Mouse (Mus musculus) thymus, adult 2 months (tissue): ENCODE results near the gene Acat2. TPM values are rescaled to one million over a fixed set of nuclear protein-coding genes. Genes with fewer than 3 reads are reported as not detected.

Source experiments
- DNase-seq: peaks from one replicate; pipeline ENCODE4 v3.0.0; 2021
- H3K27ac ChIP-seq: fragments of 200-500 bp; 2 replicates; pipeline ENCODE4 v1.5.1; 2012; ENCODE audit warnings: low read length, control low read depth; ENCODE audit not compliant: control insufficient read depth, insufficient read depth
- H3K27me3 ChIP-seq: fragments of 200-500 bp; 2 replicates; pipeline ENCODE4 v1.6.1; 2012; ENCODE audit warnings: mild to moderate bottlenecking, low read length, moderate library complexity, mixed read lengths; ENCODE audit not compliant: control insufficient read depth, insufficient read depth
- H3K36me3 ChIP-seq: fragments of 200-500 bp; 2 replicates; pipeline ENCODE4 v1.6.1; 2012; ENCODE audit warnings: mild to moderate bottlenecking, low read length, moderate library complexity; ENCODE audit not compliant: control insufficient read depth, insufficient read depth
- H3K4me1 ChIP-seq: fragments of 200-500 bp; replicated peaks from 2 replicates; pipeline ENCODE4 v1.6.1; 2012; ENCODE audit warnings: low read length; ENCODE audit not compliant: control insufficient read depth, insufficient read depth
- H3K4me3 ChIP-seq: fragments of 200-500 bp; 2 replicates; pipeline ENCODE4 v1.5.1; 2012; ENCODE audit warnings: mild to moderate bottlenecking, low read length, control low read depth, moderate library complexity; ENCODE audit not compliant: control insufficient read depth, insufficient read depth
- CTCF ChIP-seq: fragments of 200-500 bp; IDR thresholded peaks from 2 replicates; pipeline ENCODE4 v1.5.1; 2012; ENCODE audit warnings: mild to moderate bottlenecking, control low read depth, low read length, moderate library complexity, borderline replicate concordance; ENCODE audit not compliant: control insufficient read depth, poor library complexity, insufficient read depth; ENCODE audit errors: extremely low read depth
- POLR2A ChIP-seq: fragments of 200-500 bp; IDR thresholded peaks from 2 replicates; pipeline ENCODE4 v1.6.1; 2012; ENCODE audit warnings: mild to moderate bottlenecking, low read length, control low read depth, moderate library complexity; ENCODE audit not compliant: control insufficient read depth, poor library complexity, insufficient read depth; ENCODE audit errors: extremely low read depth
- WGBS: fragments of 180-500 bp; shearing (Covaris S2); methylation state at CpG from one replicate; pipeline ENCODE4 v1.1.7; 2018; 5-methylcytosine and 5-hydroxymethylcytosine counted together
- polyA plus RNA-seq: library from polyadenylated mRNA; depleted of rRNA; stranded (reverse); fragments of >200 nt; gene quantifications from 2 replicates; pipeline ENCODE4 v1.2.3, GENCODE M21; 2012

The Acat2 gene
- polyA plus RNA-seq, 1 experiment = 13.1 TPM

GRCm38 (mm10) chr17:12999069-12999468, 38.5 kb upstream of the Acat2 start:
- TF ChIP-seq POLR2A = no peak
- TF ChIP-seq CTCF = no peak
- 88% methylated on average over 6 of the region's 6 CpGs for WGBS

GRCm38 (mm10) chr17:12997890-12998289, 37.3 kb upstream of the Acat2 start:
- Histone ChIP-seq H3K36me3 (no peaks in the 10 kb centered on the region), H3K27me3 (no peaks in the 10 kb centered on the region), H3K4me3 (no peak overlapping the region), H3K4me1 (no peaks in the 10 kb centered on the region), H3K27ac (no peak overlapping the region)
- TF ChIP-seq POLR2A = no peak
- no peak for TF ChIP-seq CTCF
- DNase-seq = no peak
- 75% methylated on average over 5 of the region's 5 CpGs for WGBS

More at GRCm38 (mm10) chr17:12999069-12999468, 38.5 kb upstream of the Acat2 start:
- Histone ChIP-seq H3K4me3 (no peak overlapping the region), H3K27ac (no peak overlapping the region), H3K27me3 (no peaks in the 10 kb centered on the region), H3K36me3 (no peaks in the 10 kb centered on the region), H3K4me1 (no peaks in the 10 kb centered on the region)
- no peak for DNase-seq

DNA sequence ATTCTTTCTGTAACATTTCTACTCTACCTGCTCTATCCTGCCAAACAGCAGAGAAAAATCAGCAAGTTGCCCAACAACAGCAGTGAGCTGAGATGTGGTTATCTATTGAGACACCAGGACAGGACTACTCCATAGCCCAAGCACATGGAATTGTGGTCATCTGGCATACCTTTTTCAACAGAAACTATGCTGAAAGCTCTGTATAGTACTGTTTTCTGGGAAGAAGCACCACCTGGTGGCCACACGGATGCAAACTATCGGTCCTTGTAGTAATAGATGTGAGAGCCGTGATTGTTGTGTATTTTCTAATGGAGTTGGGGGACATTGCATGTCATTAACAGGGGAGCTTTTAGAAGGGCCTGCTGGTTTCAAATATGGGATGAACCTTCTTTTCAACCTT, 35.8 kb upstream of the Acat2 start:
- 21% methylated on average over 3 of the region's 3 CpGs for whole genome bisulfite sequencing

DNA sequence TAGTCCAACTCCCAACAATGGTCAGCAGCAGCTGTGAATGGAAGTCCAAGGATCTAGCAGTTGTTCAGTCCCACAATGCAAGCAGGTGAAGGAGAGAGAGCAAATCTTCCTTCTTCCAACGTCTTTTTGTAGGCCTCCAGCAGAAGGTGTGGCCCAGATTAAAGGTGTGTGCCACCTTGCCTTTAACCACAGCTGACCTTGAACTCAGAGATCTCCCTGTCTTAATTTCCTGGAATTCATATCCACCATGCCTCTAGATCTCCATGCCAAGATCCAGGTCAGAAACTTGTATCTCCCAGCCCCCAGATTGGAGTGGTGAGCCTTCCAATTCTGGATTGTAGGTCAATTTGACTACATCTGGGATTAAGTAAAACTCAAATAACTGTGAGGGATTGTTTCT, 33.5 kb upstream of the Acat2 start, which contains the start of gene Wtap:
Gene Wtap, minus strand, starts transcription at position 101 of the 400 bp plus-strand sequence.
- Histone ChIP-seq H3K4me1 (peaks cover 3% of the 10 kb centered on the region; the same call in 1 of the 2 replicates), H3K36me3 (no peaks in the 10 kb centered on the region), H3K27ac (no peak within 1 kb of the TSS), H3K4me3 (no peak within 1 kb of the TSS), H3K27me3 (no peaks in the 10 kb centered on the region)
- no peak for TF ChIP-seq POLR2A
- no peak for TF ChIP-seq CTCF
- WGBS = 82% methylated on average over 1 of the region's 1 CpGs
- no peak for DNase-seq

More for the DNA sequence above, 35.8 kb upstream of the Acat2 start:
- no peak overlapping the region for H3K4me3 ChIP-seq
- H3K4me1 ChIP-seq = no peaks in the 10 kb centered on the region
- no peaks in the 10 kb centered on the region for H3K27me3 ChIP-seq
- H3K27ac ChIP-seq = no peak overlapping the region
- peak; percentile 60 for DNase-seq
- TF ChIP-seq POLR2A (no peak), CTCF (no peak)
- no peaks in the 10 kb centered on the region for H3K36me3 ChIP-seq

- TF ChIP-seq POLR2A (peak; percentile 67), CTCF (0 out of 2 replicates have a peak, but pooled peaks have one; percentile 12)
- peak; percentile 90 for DNase-seq
- under 1% methylated on average over 51 of the region's 51 CpGs for WGBS
- Histone ChIP-seq H3K27ac (peak overlapping the region; percentile 62), H3K4me3 (peak overlapping the region; percentile 84), H3K36me3 (no peaks in the 10 kb centered on the region), H3K4me1 (peaks cover 3% of the 10 kb centered on the region; the same call in 1 of the 2 replicates), H3K27me3 (no peaks in the 10 kb centered on the region)
Observed at GRCm38 (mm10) chr17:12992470-12992991, 32.0 kb upstream of the Acat2 start.

DNA sequence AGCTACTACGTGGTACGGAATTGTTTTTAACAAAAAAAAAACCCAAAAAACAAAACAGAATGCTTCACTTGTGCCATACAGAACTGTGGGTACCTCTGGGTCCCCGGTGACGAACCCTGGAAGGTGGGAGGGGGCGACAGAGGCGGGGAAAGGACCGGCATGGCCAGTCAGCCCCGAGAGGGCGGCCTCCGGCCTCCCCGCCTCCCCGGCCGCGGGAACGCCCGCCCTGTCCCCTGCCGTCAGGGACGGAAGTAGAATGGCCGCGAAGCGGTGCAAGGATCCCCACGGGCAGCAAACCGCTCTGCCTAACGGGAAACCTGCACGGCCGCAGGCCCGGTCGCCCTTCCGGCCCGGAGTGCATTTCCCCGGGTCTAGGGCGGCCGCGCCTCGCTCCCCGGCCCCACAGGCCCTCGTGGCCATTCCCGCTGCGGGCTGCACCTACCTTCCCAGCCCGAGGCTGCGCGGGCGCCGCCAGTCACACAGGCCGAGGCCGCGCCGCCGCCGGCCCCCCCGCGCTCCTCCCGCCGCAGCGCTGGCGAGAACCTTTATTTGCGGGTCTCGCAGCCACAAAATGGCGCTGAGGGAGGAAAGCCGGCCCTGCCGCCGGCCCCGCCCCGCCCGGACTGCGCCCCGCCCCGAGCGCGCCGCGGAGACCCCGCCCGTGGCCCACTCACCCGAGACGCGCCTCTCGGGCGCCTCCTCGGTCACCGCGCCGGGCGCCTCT, 31.2 kb upstream of the Acat2 start:
- Histone ChIP-seq H3K4me3 (peak overlapping the region; percentile 84), H3K27me3 (no peaks in the 10 kb centered on the region), H3K36me3 (no peaks in the 10 kb centered on the region), H3K27ac (peak overlapping the region; percentile 93), H3K4me1 (peaks cover 3% of the 10 kb centered on the region; the same call in 1 of the 2 replicates)
- under 1% methylated on average over 82 of the region's 84 CpGs for whole genome bisulfite sequencing
- no peak; the same call in 1 of the 2 replicates for TF ChIP-seq POLR2A
- TF ChIP-seq CTCF = peak; percentile 11; the same call in 1 of the 2 replicates
- DNase-seq = peak; percentile 90

- no peaks in the 10 kb centered on the region for H3K36me3 ChIP-seq
- H3K4me3 ChIP-seq = peak overlapping the region; percentile 84
- H3K4me1 ChIP-seq = peaks cover 3% of the 10 kb centered on the region; the same call in 1 of the 2 replicates
- TF ChIP-seq POLR2A (no peak), CTCF (no peak)
- H3K27ac ChIP-seq = peak overlapping the region; percentile 93
- under 1% methylated on average over 12 of the region's 12 CpGs for WGBS
- peak; percentile 33 for DNase-seq
- no peaks in the 10 kb centered on the region for H3K27me3 ChIP-seq
Observed at GRCm38 (mm10) chr17:12991194-12991634, 30.7 kb upstream of the Acat2 start.
